Mouse (Mus musculus) adrenal gland (tissue): ENCODE data around the gene Gpr161.

ENCODE experiments used
- intact Hi-C: fragments of 180-260 bp; cut with DNase I; formaldehyde crosslinking; loops from one replicate; pipeline ENCODE4 v1.15.1; 2025
- long read RNA-seq, 2 experiments: library from polyadenylated mRNA; unstranded; transcript quantifications; one replicate each; pipeline ENCODE4 v2.0.0; 2020; ENCODE audit warnings: borderline replicate concordance in 1 of 2; ENCODE audit not compliant: insufficient replicate concordance in 1 of 2

Gene Gpr161
- long read RNA-seq, experiment 1: 0 reads
- long read RNA-seq, experiment 2: 0 reads

DNA sequence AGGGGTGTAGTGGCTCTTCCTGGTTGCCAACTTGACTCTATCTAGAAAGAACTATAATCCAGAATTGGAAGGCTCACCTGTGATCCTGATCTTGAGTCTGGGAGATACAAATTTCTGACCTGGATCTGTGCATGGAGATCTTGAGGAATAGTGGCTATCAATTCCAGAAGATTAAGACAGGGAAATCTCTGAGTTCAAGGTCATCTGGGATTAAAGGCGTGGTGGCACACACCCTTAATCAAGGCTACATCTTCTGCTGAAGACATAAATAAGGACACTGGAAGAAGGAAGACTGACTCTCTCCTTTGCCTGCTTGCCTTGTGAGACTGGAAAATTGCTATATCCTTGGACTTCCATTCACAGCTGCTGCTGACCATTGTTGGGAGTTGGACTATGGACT lies at the start of gene Gpr161:
Gene Gpr161, plus strand, starts transcription at position 301 of the 400 bp plus-strand sequence.
- intact Hi-C loops: no loop called here

DNA sequence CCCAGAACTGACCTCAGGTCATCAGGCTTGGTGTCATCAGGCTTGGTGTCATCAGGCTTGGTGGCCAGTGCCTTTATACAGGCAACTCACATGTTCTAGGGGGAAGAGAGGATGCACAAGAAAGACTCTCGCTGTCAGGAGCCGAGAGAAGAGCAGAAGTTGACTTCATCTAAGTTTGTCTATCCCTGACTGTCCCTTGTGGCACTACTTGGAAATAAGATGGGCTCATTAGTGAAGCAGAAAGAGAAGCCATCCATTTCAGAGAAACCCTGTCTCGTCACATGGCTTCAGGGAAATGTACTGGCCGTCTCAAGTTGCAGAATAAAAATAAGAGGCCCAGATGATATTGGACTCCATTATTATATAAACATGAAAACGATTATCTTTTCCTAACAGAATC lies 49.0 kb upstream of the Gpr161 start:
- intact Hi-C loops: no loop called here

DNA sequence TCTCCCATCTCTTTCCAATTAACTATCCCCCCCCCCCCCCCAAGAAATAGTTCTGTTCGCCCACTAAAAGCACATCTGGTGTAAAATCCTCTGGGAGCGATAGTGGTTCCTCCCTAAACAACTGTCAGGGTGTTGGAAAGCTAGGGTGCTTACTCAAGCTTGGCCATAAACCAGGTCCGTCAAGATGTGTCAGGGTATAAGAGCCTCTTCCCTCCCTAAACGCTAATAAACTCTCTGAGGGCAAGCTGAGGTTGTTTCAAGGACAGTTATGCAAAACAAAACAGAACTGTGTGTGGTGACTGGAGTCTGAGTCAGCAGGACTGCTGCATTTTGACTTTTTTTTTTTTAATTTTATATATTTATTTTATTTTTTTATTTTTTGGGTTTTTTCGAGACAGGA lies 48.5 kb upstream of the Gpr161 start:
- intact Hi-C loops: no loop called here

DNA sequence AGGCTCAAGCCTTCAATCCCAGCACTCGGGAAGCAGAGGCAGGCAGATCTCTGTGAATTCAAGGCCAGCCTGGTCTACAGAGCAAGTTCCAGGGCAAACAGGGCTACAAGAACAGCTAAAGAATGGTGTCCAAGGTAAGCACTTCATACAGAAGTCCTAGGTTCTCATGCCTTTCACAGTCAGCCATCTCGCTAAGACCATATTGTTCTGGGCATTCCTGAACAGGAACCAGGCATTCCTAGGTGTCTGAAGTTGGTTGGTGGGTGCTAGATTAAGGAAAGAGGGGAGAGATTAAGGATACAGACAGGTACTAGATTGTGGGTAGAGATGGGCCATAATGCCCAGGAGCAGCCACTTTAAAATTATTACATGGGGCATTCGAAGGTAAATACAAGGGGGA lies 47.8 kb upstream of the Gpr161 start:
- intact Hi-C loops: no loop called here

DNA sequence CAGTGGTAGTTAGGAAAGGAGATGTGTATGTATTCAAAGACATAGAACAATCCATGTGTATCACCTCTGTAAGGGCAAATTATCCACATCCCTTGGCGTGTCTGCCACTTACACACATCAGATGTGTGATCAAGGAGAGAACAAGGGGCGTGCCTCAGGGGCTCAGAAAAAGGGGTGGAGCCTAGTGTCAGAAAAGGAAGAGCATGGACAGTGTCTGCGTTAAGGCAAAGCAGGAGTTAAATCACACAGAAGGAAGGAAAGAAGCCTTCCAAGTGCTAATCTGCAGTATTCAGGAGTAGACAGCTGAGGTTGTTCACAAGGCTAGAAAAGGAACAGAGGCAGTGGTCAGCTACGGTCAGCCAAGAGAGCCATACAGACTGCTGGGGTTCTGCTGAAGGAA lies 46.7 kb upstream of the Gpr161 start:
- intact Hi-C loops: no loop called here

DNA sequence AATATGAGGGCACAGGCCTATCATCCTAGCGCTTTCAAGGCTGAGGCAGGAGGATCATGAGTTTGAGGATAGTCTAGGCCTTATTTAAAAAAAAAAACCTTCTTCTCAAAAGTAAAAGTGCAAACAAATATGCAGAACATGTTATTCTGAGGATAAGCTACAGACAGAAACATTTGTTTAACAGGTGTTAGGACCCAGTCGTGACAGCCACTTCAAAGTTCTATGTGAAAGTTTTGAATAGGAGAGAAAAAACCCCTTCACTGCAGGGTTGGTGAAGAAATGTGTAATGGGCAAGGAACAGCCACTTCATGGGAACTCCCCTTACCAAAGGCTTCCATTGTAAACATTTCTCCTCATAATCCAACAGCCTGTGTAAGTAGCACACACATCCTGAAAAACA lies 45.0 kb upstream of the Gpr161 start:
- intact Hi-C loops: no loop called here

DNA sequence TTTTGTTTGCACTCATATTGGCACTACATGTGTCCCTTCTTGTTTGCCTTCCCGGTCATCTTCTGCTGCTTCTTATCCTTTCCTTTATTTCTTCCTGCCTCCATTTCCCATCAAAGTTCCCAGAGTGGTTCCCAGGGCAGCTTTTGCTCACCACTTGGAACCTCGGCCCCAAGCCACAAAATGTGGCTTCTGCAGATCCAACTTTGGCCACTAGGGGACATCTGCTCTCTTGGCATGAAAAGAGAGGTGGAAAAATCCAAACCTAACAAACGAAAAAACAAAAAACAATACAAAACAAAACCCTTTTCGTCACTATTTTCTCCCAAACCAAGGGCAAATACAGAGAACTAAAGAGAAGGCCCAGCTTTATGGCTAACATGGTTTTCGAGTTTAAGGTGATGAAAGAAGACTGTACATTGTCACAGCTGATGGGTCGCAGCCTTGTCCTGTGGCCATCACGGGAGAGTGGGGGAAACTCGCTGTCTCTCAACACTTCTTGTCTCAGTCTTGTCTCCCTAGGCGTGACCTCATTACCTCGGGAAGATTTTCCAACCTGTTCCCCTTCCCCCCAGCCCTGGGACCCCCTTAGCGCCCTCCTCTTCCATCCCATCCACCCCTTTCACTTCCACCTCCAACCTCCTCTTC lies 43.4 kb upstream of the Gpr161 start:
- intact Hi-C loops: loop anchor here (2.0 kb wide), 1 partner anchor 69 kb away; no protein-coding TSS in a partner anchor

DNA sequence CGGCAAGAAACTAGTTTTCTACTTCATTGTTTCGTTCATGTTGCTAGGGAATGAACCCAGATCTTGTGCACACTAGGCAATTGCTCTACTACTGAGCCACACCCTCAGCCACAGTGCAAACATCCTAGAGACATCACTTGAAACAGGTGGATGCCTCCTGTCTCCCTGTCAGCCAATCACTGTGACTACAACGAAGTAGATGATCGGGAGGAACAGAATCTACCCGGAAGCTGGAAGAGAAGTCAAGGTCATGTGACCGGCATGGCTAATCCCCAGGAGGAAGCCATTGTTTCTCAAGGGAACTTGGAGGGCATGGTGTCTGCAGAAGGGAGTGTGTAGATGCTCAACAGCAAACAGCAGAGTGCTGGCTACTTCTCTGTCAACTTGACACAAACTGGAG lies 20.6 kb upstream of the Gpr161 start:
- intact Hi-C loops: no loop called here

DNA sequence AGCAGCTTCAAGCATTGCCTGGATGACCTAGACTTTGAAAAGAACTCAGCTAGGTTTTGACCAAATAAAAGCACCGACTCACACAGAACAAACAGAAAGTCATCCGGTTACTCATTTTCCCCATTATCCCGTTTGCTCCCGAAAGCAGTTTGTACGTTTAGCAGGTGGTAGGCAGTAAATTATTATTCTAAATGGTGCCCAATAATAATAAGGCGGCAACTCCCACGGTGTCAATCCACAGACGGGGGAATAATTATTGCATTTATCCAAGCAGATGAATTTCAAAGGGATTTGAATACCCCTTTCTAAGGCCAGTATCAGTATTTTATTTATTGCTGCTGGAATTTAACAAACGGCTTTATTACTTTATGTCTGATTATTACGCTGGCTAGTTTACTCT lies 14.8 kb upstream of the Gpr161 start:
- intact Hi-C loops: no loop called here

DNA sequence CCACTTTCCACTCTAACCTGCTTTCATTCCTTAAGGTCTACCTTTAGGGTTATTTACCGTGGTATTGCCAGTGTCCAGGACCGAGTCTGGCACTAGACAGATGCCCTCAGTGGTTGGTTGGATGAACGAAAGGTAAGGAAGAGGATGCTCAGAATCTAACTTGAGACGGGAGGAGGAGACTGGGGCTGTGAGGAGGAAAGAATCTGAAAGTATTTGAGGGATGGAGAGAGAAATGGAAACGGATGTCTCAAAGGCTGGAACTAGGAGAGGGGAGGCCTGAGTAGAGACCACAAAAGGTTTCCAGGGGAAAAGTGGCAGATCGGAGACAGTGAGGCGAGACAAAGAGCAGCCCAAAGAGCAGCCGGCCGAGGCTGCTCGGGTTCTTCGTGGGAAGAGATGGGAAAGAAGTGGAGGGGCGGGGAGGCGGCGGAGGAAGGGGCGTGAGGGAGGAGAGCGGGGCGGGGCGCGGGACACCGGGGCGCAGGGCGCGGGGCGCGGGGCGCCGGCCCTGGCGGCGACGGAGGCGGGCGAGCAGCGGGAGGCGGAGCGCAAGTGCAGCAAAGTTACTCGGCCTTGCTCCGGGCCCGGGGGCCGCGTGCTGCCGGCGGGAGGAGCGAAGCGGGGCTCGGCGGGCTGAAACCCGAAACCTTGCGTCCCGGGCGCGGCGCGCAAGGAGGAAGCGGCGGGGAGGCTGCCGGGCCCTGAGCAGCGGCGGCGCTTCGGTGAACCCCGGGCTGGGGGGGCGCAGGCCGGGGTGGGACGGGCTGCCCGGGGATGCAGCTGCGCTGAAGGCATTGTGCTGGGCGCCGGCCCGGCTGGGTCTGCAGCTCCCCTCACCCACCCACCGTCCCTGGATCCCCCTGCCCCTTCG lies 14.0 kb upstream of the Gpr161 start:
- intact Hi-C loops: no loop called here

DNA sequence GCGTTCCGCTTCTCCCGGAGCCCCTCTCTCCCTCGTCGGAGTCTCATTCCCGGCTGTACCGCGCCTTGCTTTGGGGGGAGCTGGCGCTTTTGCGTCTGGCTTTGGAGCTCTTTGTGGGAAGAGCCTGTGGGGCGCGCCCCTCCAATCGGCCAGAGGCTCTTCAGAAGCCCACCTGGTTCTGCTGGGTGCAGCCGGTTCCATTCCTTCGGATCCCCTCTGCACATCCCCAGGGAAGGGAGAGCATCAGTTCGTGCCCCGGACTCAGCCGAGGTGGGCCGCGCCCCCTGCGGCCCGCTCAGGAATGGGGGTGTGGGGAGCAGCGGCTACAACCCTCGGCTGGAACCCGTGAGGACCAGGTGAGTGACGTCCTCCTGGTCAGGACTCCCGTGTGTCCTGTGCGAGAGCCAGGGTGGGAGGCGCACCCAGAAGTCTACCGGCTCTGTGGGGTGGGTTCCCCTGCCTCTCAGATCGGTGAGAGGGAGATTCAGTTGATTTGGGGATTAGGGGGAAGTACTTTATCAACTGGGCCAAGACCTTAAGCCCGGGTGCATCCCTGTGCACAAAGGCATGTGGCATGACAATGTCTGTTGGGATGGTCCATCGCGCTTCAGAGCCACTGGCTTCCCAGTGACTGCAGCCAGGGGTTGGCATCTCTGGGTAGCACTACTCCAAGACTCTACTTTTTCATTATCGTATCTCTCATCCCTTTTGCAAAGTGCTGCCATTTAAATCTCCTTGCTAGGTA lies 13.2 kb upstream of the Gpr161 start:
- intact Hi-C loops: no loop called here

DNA sequence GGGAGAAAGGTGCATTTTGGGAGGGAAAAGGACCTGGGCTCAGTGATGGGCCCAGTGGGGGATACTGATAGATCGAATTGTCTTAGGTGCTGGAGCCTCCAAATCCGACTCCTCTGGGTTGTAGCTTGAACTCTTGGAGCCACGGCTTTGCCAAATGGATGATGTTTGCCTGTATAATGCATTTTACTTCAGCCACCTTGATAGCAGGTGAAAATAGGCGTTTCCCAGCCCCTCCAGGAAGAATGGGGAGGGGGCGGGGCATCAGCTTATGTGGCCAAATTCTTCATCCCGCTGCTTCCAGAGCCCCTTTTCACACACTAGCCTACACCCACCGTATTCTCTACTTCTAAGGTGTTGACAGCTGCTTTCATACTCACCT lies 12.6 kb upstream of the Gpr161 start:
- intact Hi-C loops: no loop called here

DNA sequence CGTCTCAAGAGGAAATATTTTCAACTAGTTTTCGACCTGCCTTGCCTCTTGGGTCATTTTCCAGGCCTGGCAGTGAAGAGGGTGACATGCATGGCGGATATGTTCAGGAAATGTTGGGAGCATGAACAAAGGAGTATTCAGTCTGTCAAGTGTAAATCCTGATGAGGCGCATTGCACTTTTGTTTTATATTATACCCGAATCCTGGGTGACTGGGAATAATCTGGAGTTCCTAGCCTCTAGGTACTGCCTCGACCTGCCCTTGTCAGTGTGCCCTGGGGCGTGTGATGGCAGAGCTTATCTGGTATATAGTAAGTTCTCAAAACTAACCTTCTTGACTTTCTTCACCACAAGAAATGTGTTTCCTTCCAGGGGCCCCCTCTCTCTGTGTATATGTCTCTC lies 11.5 kb upstream of the Gpr161 start:
- intact Hi-C loops: no loop called here

DNA sequence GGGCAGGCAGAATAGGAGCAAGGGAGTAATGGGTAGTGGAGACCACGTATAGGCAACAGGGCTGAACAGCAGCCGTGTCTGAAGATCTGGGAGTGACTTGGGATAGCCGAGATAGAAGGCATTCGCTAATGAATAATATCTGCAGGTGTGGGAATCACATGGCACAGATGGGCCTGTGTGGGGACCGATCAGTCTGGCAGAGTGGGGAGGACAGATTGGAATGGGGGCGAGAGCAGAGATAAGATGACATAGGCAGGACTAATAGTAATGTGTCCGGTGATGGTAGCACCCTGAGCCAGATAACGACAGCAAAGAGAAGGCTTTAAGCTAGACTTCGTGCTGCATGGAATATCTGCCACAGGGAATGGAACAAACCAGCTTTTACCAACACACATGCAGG lies 7.4 kb upstream of the Gpr161 start:
- intact Hi-C loops: no loop called here

DNA sequence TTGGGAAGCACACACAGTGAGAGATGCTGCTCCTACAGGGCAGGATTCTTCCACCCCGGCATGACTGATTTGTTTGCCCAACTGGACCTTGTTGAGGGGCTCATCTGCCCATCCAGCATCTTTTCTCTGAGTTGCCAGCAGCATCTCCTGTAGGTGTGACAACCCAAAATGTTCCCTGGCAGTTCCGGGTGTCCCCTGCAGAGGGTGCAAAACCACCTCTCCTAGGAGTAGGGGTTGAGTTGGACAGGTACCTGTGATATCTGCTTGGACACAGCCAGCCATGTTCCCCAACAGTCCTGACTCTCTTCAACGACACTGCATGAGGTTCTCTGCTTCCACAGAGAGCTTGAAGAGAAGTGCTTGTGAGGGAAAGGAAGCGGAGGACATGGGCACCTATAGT lies 5.8 kb upstream of the Gpr161 start:
- intact Hi-C loops: no loop called here

DNA sequence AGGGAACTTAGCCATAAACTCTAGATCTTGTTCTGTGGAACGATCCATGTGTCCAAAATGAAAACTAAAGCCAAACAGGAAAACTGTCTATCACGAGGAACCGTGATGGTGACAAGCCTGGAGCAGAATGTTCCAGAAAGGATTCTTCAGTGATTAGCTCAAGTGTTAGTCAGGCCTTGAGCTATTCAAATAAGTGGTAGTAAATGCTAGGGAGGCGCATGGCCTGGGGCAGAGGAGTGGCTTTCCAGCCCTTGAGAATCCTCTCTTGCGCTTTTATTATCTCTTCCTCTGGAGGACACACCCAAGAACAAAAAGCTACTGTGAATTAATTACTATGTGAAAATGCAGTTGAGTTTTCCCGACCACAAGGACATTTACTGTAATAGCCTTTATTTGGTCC lies 4.0 kb upstream of the Gpr161 start:
- intact Hi-C loops: no loop called here

DNA sequence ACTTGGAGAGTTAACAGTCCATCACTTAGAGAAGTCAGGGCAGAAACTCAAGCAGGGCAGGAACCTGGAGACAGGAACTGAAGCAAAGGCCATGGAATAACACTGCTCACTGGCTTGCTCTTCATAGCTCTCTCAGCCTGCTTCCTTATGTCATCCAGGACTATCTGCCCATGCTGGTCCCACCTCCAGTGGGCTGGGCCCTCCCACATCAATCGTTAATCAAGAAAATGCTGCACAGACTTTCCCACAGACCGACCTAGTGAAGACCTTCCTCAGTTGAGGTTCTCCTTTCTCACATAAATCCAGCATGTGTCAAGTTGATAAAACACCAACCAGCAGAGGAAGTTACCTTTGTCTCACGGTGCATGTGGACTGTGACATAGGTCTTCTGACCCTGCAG lies 5.5 kb downstream of the Gpr161 start:
- intact Hi-C loops: no loop called here

DNA sequence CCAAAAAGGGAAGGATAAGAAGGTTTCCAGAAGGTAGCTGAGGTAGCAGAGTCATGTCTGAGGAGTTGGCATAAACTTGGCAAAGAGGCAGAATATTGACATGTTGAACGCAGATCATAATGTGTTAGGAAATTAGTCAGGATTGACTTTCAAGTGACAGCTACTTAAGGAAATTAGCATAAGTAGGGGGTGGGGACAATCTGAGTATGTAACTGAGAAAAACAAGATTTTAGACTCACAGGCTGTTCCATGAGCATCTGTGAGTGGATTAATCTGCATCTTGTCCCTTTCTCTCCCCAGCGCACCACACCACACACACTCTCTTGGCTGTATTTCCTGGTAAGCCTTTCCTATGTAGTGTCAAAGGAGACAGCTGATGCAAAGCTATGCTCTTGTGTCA lies 6.0 kb downstream of the Gpr161 start:
- intact Hi-C loops: no loop called here

DNA sequence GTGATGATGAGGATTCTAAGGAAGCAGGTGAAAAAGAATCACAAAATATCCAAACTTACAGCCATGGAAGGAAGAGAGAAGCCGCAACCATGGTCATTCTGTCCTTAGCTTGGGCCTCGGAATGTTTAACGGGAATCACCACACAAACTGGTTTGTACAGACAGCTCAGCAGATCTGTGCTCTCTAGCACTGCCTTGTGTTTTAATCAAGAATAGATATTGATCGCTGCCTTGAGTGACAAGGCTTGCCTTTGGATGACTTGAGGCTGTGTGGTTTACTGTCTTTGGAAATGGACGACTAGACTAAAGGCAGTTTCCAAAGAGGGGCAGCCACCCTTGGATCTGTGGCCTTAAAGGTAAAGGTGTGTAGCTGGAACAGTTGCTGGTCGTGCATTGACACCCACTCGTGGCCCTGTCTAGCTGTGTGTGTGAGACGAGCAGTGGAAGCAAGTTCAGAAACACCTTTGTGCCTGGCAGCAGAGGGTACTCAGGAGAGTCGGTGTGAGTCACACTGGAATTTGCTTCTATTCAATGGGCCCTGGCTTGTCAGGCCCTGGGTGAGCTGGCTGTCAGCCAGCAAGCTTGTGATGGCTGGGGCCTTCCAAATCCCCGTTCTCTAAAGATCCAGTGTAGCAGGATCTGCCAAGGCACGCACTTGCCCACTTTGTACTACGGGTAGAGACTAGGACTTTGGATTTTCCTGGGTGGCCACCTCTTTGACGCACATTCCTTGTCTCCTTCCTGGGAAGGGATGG lies 7.0 kb downstream of the Gpr161 start:
- intact Hi-C loops: no loop called here

DNA sequence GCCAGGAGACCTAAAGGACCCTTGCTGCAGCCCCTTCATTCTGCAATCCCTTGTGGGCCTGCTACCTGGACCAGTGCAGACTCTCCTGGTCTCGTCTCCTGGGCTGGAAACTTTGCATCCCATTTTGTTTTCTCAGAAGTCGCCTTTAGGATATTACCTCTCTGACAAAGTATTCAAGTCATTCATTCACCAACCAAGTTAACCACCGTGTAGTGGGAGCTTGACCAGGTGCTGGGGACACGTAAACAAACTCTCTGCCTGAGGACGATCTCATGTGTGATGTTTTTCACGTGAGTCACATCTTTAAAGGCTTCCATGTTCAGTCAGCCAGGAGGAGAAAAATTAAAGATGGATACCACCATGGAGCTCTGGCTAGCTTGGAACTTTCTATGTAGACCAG lies 7.6 kb downstream of the Gpr161 start:
- intact Hi-C loops: no loop called here

DNA sequence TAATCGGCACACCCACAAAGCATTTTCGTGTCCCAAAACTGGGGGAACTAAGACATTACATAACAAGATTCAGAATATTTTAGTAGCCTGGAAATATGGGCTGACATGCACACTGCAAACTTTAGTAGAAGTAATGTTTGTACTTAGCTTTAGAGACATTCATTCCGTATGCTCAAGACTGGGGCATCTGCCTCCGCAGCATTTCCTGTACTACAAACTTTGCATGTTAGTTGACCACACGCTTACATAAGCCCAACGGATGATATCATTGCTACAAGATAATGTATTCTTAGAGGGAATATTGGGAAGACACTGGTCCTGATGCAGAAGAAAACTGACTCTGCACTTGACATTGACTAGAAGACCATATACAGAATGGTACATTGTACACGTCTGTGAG lies 8.8 kb downstream of the Gpr161 start:
- intact Hi-C loops: no loop called here

DNA sequence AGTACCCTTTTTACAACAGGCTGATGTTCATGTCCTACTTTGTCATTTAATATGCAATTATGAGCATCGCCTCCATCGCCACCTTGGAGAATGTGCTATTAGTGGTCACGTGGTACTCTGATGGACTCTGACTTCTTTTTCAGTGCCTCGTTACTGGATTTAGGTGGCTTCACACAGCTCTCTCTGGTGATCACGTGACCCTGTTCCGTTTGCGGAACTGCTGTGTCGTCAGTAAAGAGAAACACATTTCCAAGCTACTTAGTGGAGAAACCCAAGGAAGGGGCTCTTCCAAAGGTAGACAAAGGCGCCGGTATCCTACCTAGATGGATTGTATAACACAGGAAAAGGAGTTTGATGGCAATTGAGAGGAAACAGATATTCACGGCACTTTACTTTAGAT lies 12.6 kb downstream of the Gpr161 start:
- intact Hi-C loops: no loop called here
